Mouse (Mus musculus): ENCODE results near the gene Cdc42. TPM values are rescaled to one million over a fixed set of nuclear protein-coding genes. Genes with fewer than 3 reads are reported as not detected.

The Cdc42 gene
- polyA plus RNA-seq, 1 experiment from 2014 or later = 592 TPM

- no peak overlapping the region for H3K27ac ChIP-seq
- H3K27me3 ChIP-seq (ENCODE audit: insufficient read depth, low read length) = peaks cover 12% of the 10 kb centered on the region; the same call in 1 of the 2 replicates
- peaks cover 8% of the 10 kb centered on the region; the same call in 1 of the 2 replicates for H3K4me1 ChIP-seq (replicated peaks; ENCODE audit: insufficient read depth, low read length)
- no peak for DNase-seq (ENCODE audit: low spot score)
- H3K36me3 ChIP-seq (ENCODE audit: insufficient read depth, low read length) = no peaks in the 10 kb centered on the region
- no peak overlapping the region for H3K4me2 ChIP-seq (ENCODE audit: low read length)
- no peak for TF ChIP-seq CTCF (IDR thresholded peaks at IDR 0.05; ENCODE audit: low read depth)
- 27% methylated on average over 4 of the region's 4 CpGs for WGBS
- ATAC-seq (replicated peaks; ENCODE audit: low FRiP score, low read depth) = no peak
- no peaks in the 10 kb centered on the region for H3K9me3 ChIP-seq (replicated peaks; ENCODE audit: low read length)
- H3K9ac ChIP-seq (ENCODE audit: low read depth, low read length) = no peak overlapping the region
- H3K4me3 ChIP-seq (replicated peaks; ENCODE audit: low read depth, low read length) = no peak overlapping the region
Measured at GRCm38 (mm10) chr4:137283407-137283732, 74.2 kb downstream of the Cdc42 start.

GRCm38 (mm10) chr4:137282584-137283406 is 74.7 kb downstream of the Cdc42 start:
- Histone ChIP-seq H3K4me1 (replicated peaks; ENCODE audit: insufficient read depth, low read length) (peaks cover 8% of the 10 kb centered on the region; the same call in 1 of the 2 replicates), H3K9me3 (replicated peaks; ENCODE audit: low read length) (no peaks in the 10 kb centered on the region), H3K9ac (ENCODE audit: low read depth, low read length) (no peak overlapping the region), H3K4me3 (replicated peaks; ENCODE audit: low read depth, low read length) (no peak overlapping the region), H3K36me3 (ENCODE audit: insufficient read depth, low read length) (no peaks in the 10 kb centered on the region), H3K27me3 (ENCODE audit: insufficient read depth, low read length) (peaks cover 13% of the 10 kb centered on the region; the same call in 1 of the 2 replicates), H3K4me2 (ENCODE audit: low read length) (peak overlapping the region; percentile 18; the same call in 1 of the 2 replicates), H3K27ac (no peak overlapping the region)
- ATAC-seq (replicated peaks; ENCODE audit: low FRiP score, low read depth) (no peak), DNase-seq (ENCODE audit: low spot score) (no peak)
- no peak for TF ChIP-seq CTCF (IDR thresholded peaks at IDR 0.05; ENCODE audit: low read depth)
- WGBS = 15% methylated on average over 17 of the region's 17 CpGs

GRCm38 (mm10) chr4:137282122-137282521 is 75.4 kb downstream of the Cdc42 start:
- peaks cover 8% of the 10 kb centered on the region; the same call in 1 of the 2 replicates for H3K4me1 ChIP-seq (replicated peaks; ENCODE audit: insufficient read depth, low read length)
- H3K9me3 ChIP-seq (replicated peaks; ENCODE audit: low read length) = no peaks in the 10 kb centered on the region
- peaks cover 13% of the 10 kb centered on the region; the same call in 1 of the 2 replicates for H3K27me3 ChIP-seq (ENCODE audit: insufficient read depth, low read length)
- DNase-seq (ENCODE audit: low spot score) (no peak), ATAC-seq (replicated peaks; ENCODE audit: low FRiP score, low read depth) (no peak; the same call in 1 of the 2 replicates)
- no peaks in the 10 kb centered on the region for H3K36me3 ChIP-seq (ENCODE audit: insufficient read depth, low read length)
- H3K9ac ChIP-seq (ENCODE audit: low read depth, low read length) = no peak overlapping the region
- no peak overlapping the region for H3K27ac ChIP-seq
- TF ChIP-seq CTCF (IDR thresholded peaks at IDR 0.05; ENCODE audit: low read depth) = no peak
- no peak overlapping the region for H3K4me3 ChIP-seq (replicated peaks; ENCODE audit: low read depth, low read length)
- 70% methylated on average over 5 of the region's 5 CpGs for WGBS
- 0 out of 2 replicates have a peak overlapping the region, but pooled peaks have one; percentile 18 for H3K4me2 ChIP-seq (ENCODE audit: low read length)

DNA sequence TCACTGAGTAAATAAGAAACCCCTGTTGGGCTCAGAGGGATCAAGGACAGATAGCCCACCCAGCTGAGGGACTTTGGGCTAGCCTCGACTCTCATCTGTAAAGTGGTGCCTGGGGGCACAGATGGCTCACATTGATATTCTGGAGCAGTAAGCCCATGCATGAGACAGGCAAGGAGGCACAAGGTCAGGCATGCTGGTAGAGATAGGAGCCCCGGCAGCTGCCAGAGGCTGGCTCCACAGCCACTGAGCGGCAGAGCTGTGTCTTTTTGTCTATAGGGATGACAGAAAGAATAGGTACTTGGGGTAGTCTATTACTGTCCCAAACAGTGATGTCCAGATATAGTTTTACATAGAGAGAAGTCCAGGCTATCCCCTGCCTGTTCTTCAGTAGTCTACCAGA is 76.2 kb downstream of the Cdc42 start:
- DNase-seq (ENCODE audit: low spot score) = no peak
- H3K4me1 ChIP-seq (replicated peaks; ENCODE audit: insufficient read depth, low read length) = peaks cover 8% of the 10 kb centered on the region; the same call in 1 of the 2 replicates
- no peak overlapping the region for H3K9ac ChIP-seq (ENCODE audit: low read depth, low read length)
- no peak for ATAC-seq (replicated peaks; ENCODE audit: low FRiP score, low read depth)
- no peak overlapping the region for H3K27ac ChIP-seq
- H3K4me2 ChIP-seq (ENCODE audit: low read length) = no peak overlapping the region
- H3K4me3 ChIP-seq (replicated peaks; ENCODE audit: low read depth, low read length) = no peak overlapping the region
- no peaks in the 10 kb centered on the region for H3K36me3 ChIP-seq (ENCODE audit: insufficient read depth, low read length)
- H3K27me3 ChIP-seq (ENCODE audit: insufficient read depth, low read length) = peaks cover 21% of the 10 kb centered on the region; the same call in 1 of the 2 replicates
- 84% methylated on average over 3 of the region's 3 CpGs for WGBS
- no peak for TF ChIP-seq CTCF (IDR thresholded peaks at IDR 0.05; ENCODE audit: low read depth)
- no peaks in the 10 kb centered on the region for H3K9me3 ChIP-seq (replicated peaks; ENCODE audit: low read length)

DNA sequence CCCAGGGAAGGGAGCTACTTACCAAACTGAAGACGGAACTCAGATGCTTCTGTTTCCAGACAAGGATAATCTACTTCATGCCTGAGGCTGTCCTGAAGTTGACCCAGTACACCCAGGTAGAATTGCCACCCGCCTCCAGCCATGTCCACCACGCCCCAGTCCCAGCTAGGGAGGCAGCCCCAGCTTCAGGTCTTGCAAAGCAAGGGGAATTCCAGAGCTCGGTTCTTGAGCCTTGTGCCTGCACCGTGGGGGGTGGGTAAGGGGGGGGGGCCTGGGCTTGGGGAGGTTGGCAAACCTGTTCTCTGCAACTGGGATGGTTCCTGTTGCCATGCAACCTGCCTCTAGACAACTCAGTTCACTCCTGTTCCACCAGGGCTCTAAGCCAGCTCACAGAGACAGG is 78.2 kb downstream of the Cdc42 start:
- Histone ChIP-seq H3K9me3 (replicated peaks; ENCODE audit: low read length) (no peaks in the 10 kb centered on the region), H3K36me3 (ENCODE audit: insufficient read depth, low read length) (no peaks in the 10 kb centered on the region), H3K4me2 (ENCODE audit: low read length) (peak overlapping the region; percentile 84; the same call in 1 of the 2 replicates), H3K9ac (ENCODE audit: low read depth, low read length) (no peak overlapping the region), H3K4me1 (replicated peaks; ENCODE audit: insufficient read depth, low read length) (peaks cover 10% of the 10 kb centered on the region; the same call in 1 of the 2 replicates), H3K27ac (no peak overlapping the region), H3K4me3 (replicated peaks; ENCODE audit: low read depth, low read length) (no peak overlapping the region), H3K27me3 (ENCODE audit: insufficient read depth, low read length) (peaks cover 17% of the 10 kb centered on the region; the same call in 1 of the 2 replicates)
- no peak for ATAC-seq (replicated peaks; ENCODE audit: low FRiP score, low read depth)
- no peak for TF ChIP-seq CTCF (IDR thresholded peaks at IDR 0.05; ENCODE audit: low read depth)
- no peak for DNase-seq (ENCODE audit: low spot score)
- WGBS = 32% methylated on average over 5 of the region's 5 CpGs

- TF ChIP-seq CTCF (IDR thresholded peaks at IDR 0.05; ENCODE audit: low read depth) = no peak
- no peaks in the 10 kb centered on the region for H3K36me3 ChIP-seq (ENCODE audit: insufficient read depth, low read length)
- no peak for ATAC-seq (replicated peaks; ENCODE audit: low FRiP score, low read depth)
- H3K4me1 ChIP-seq (replicated peaks; ENCODE audit: insufficient read depth, low read length) = peaks cover 15% of the 10 kb centered on the region
- no peak for DNase-seq (ENCODE audit: low spot score)
- 4% methylated on average over 22 of the region's 22 CpGs for WGBS
- 0 out of 2 replicates have a peak overlapping the region, but pooled peaks have one; percentile 73 for H3K27ac ChIP-seq
- no peaks in the 10 kb centered on the region for H3K9me3 ChIP-seq (replicated peaks; ENCODE audit: low read length)
- H3K9ac ChIP-seq (ENCODE audit: low read depth, low read length) = peak overlapping the region; percentile 62
- peak overlapping the region; percentile 84 for H3K4me2 ChIP-seq (ENCODE audit: low read length)
- H3K4me3 ChIP-seq (replicated peaks; ENCODE audit: low read depth, low read length) = peak overlapping the region; percentile 56
- peaks cover 17% of the 10 kb centered on the region; the same call in 1 of the 2 replicates for H3K27me3 ChIP-seq (ENCODE audit: insufficient read depth, low read length)
Measured at GRCm38 (mm10) chr4:137278144-137279040, 79.1 kb downstream of the Cdc42 start.
